Mouse (Mus musculus) ES-E14 (cell line): ENCODE results near the gene Slc22a20. TPM values are rescaled to one million over a fixed set of nuclear protein-coding genes. Genes with fewer than 3 reads are reported as not detected.

Source experiments
- DNase-seq: peaks from one replicate; pipeline ENCODE4 v3.0.0-alpha.2; 2013; ENCODE audit warnings: low read depth, low spot score
- H3K27ac ChIP-seq: 2 replicates; pipeline ENCODE4 v1.5.1; 2012; ENCODE audit warnings: low read depth, mild to moderate bottlenecking, low read length, moderate library complexity, mixed read lengths; ENCODE audit not compliant: poor library complexity, insufficient read depth, severe bottlenecking
- H3K36me3 ChIP-seq: 2 replicates; pipeline ENCODE4 v1.6.1; 2012; ENCODE audit warnings: mild to moderate bottlenecking, low read length, moderate library complexity, mixed read lengths; ENCODE audit not compliant: control insufficient read depth, poor library complexity, insufficient read depth, severe bottlenecking
- H3K4me1 ChIP-seq, 2 experiments: fragments of 150-350 bp in 1 of 2; sonication (generic) in 1 of 2; 2 replicates each; pipeline ENCODE4 v1.6.1; 2012; ENCODE audit warnings: low read length in 2 of 2, mild to moderate bottlenecking in 1 of 2, mixed read lengths in 1 of 2; ENCODE audit not compliant: control insufficient read depth in 2 of 2, insufficient read depth in 2 of 2, poor library complexity in 1 of 2
- H3K4me3 ChIP-seq, 2 experiments: fragments of 150-350 bp in 1 of 2; sonication (generic) in 1 of 2; 2 replicates each; pipeline ENCODE4 v1.5.1; 2012; ENCODE audit warnings: low read length in 2 of 2, low read depth in 1 of 2, mild to moderate bottlenecking in 1 of 2, mixed read lengths in 1 of 2; ENCODE audit not compliant: insufficient read depth in 1 of 2, poor library complexity in 1 of 2, severe bottlenecking in 1 of 2
- H3K9ac ChIP-seq: 2 replicates; pipeline ENCODE4 v1.6.1; 2012; ENCODE audit warnings: low read depth, mild to moderate bottlenecking, low read length, mixed read lengths; ENCODE audit not compliant: poor library complexity, insufficient read depth, severe bottlenecking
- H3K9me3 ChIP-seq: fragments of 150-350 bp; sonication (generic); 2 replicates; pipeline ENCODE4 v1.6.1; 2012; ENCODE audit warnings: low read depth, mild to moderate bottlenecking, low read length; ENCODE audit not compliant: control insufficient read depth, insufficient read depth
- CHD2 ChIP-seq: IDR thresholded peaks from 2 replicates; pipeline ENCODE4 v1.6.1; 2014; ENCODE audit warnings: mild to moderate bottlenecking, low read depth, low read length, inconsistent platforms
- HCFC1 ChIP-seq: IDR thresholded peaks from 2 replicates; pipeline ENCODE4 v1.6.1; 2012; ENCODE audit warnings: low read length, inconsistent platforms, borderline replicate concordance; ENCODE audit not compliant: insufficient read depth
- MAFK ChIP-seq: IDR thresholded peaks from 2 replicates; pipeline ENCODE4 v1.6.1; 2014; ENCODE audit warnings: mild to moderate bottlenecking, low read depth, low read length, inconsistent platforms; ENCODE audit not compliant: insufficient read depth
- ZC3H11A ChIP-seq: IDR thresholded peaks from 2 replicates; pipeline ENCODE4 v1.6.1; 2012; ENCODE audit warnings: low read depth, mild to moderate bottlenecking, inconsistent platforms, low read length, borderline replicate concordance
- ZNF384 ChIP-seq: IDR thresholded peaks from 2 replicates; pipeline ENCODE4 v1.6.1; 2012; ENCODE audit warnings: low read depth, low read length, inconsistent platforms
- in situ Hi-C, 2 experiments: fragments of 600-800 bp; cut with MboI; formaldehyde crosslinking; loops; one replicate each; pipeline ENCODE4 v1.15.1; 2025; ENCODE audit warnings: low sequenced_read_pairs in 2 of 2, inconsistent platforms in 1 of 2; ENCODE audit not compliant: unreplicated experiment in 2 of 2
- total RNA-seq: library from RNA; depleted of rRNA; stranded (reverse); fragments of 300-350 nt; gene quantifications from 2 replicates; pipeline ENCODE4 v1.2.3, GENCODE M21; 2012

Gene Slc22a20
- total RNA-seq, 1 experiment = 0.54 TPM

GRCm38 (mm10) chr19:5975676-5976075 is 10.3 kb downstream of the Slc22a20 start:
- H3K4me3 ChIP-seq = no peak overlapping the region
- no peak for DNase-seq
- H3K36me3 ChIP-seq = no peaks in the 10 kb centered on the region
- no peaks in the 10 kb centered on the region for H3K9me3 ChIP-seq
- H3K9ac ChIP-seq = no peak overlapping the region
- no peaks in the 10 kb centered on the region for H3K4me1 ChIP-seq
- in situ Hi-C loops = no loop called here
- no peak for TF ChIP-seq ZNF384
- TF ChIP-seq HCFC1 = no peak
- no peak for TF ChIP-seq MAFK
- no peak for TF ChIP-seq ZC3H11A
- TF ChIP-seq CHD2 = no peak
- no peak overlapping the region for H3K27ac ChIP-seq

GRCm38 (mm10) chr19:5975112-5975511 is 10.8 kb downstream of the Slc22a20 start:
- DNase-seq = no peak
- Histone ChIP-seq H3K27ac (no peak overlapping the region), H3K4me1 (no peaks in the 10 kb centered on the region), H3K9ac (no peak overlapping the region), H3K9me3 (no peaks in the 10 kb centered on the region), H3K4me3 (no peak overlapping the region), H3K36me3 (no peaks in the 10 kb centered on the region)
- TF ChIP-seq CHD2 (no peak), MAFK (no peak), ZNF384 (no peak), HCFC1 (no peak), ZC3H11A (no peak)
- in situ Hi-C loops = no loop called here

- no peak overlapping the region for H3K27ac ChIP-seq
- H3K4me1 ChIP-seq = peaks cover 3 to 5% of the 10 kb centered on the region in 2 experiments; a peak in 2 of 4 replicates
- TF ChIP-seq MAFK (no peak), HCFC1 (no peak), ZNF384 (no peak), CHD2 (no peak), ZC3H11A (no peak)
- H3K4me3 ChIP-seq = no peak overlapping the region
- no peaks in the 10 kb centered on the region for H3K36me3 ChIP-seq
- no peaks in the 10 kb centered on the region for H3K9me3 ChIP-seq
- in situ Hi-C loops = loop anchor here in 1 of 2 experiments (10.0 kb wide), 1 partner anchor 157 kb away; the partner anchor contains the start of gene Snx15
- no peak overlapping the region for H3K9ac ChIP-seq
- no peak for DNase-seq
Observed at GRCm38 (mm10) chr19:5967664-5968063, 18.3 kb downstream of the Slc22a20 start.

- TF ChIP-seq MAFK (peak; percentile 79), ZNF384 (no peak)
- in situ Hi-C loops = loop anchor here in 1 of 2 experiments (10.0 kb wide), 1 partner anchor 158 kb away; the partner anchor contains the start of gene Snx15
- peak overlapping the region; percentile 9; the same call in 1 of the 2 replicates for H3K9ac ChIP-seq
- 0 out of 2 replicates have a peak overlapping the region, but pooled peaks have one; percentile 9 for H3K27ac ChIP-seq
- H3K9me3 ChIP-seq = no peaks in the 10 kb centered on the region
- H3K36me3 ChIP-seq = no peaks in the 10 kb centered on the region
- peaks cover 5% of the 10 kb centered on the region in 2 experiments; a peak in 2 of 4 replicates for H3K4me1 ChIP-seq
- DNase-seq = no peak
- no peak overlapping the region for H3K4me3 ChIP-seq
Observed at GRCm38 (mm10) chr19:5966786-5967185, 19.2 kb downstream of the Slc22a20 start.

- no peaks in the 10 kb centered on the region for H3K9me3 ChIP-seq
- TF ChIP-seq ZNF384 (no peak), CHD2 (no peak), MAFK (no peak), ZC3H11A (no peak), HCFC1 (no peak)
- H3K27ac ChIP-seq = no peak overlapping the region
- peaks cover 5% of the 10 kb centered on the region in 2 experiments; a peak in 2 of 4 replicates for H3K4me1 ChIP-seq
- H3K4me3 ChIP-seq = no peak overlapping the region
- no peak overlapping the region for H3K9ac ChIP-seq
- in situ Hi-C loops = loop anchor here in 1 of 2 experiments (10.0 kb wide), 1 partner anchor 159 kb away; the partner anchor contains the start of gene Snx15
- H3K36me3 ChIP-seq = peaks cover 3% of the 10 kb centered on the region; the same call in 1 of the 2 replicates
- no peak for DNase-seq
Observed at GRCm38 (mm10) chr19:5965910-5966309, 20.0 kb downstream of the Slc22a20 start.
